Mouse (Mus musculus) adrenal gland, adult 10 weeks (tissue): ENCODE results near the gene Klra17. TPM values are rescaled to one million over a fixed set of nuclear protein-coding genes. Genes with fewer than 3 reads are reported as not detected.

ENCODE experiments used
- polyA plus RNA-seq: library from polyadenylated mRNA; stranded (reverse); fragments of 350-450 nt; fragmentation: Illumina TruSeq; extraction: RNeasy Lipid Tissue Mini Kit (QIAGEN cat#74804); gene quantifications from one replicate; pipeline ENCODE4 v1.2.3, GENCODE M21; 2014; ENCODE audit warnings: low read depth, low replicate concordance

Klra17 gene
- not detected for polyA plus RNA-seq

GRCm38 (mm10) chr6:129876549-129876948 is at the start of gene Klra17:
TSS of gene Klra17 (minus strand) at chr6:129876672.

DNA sequence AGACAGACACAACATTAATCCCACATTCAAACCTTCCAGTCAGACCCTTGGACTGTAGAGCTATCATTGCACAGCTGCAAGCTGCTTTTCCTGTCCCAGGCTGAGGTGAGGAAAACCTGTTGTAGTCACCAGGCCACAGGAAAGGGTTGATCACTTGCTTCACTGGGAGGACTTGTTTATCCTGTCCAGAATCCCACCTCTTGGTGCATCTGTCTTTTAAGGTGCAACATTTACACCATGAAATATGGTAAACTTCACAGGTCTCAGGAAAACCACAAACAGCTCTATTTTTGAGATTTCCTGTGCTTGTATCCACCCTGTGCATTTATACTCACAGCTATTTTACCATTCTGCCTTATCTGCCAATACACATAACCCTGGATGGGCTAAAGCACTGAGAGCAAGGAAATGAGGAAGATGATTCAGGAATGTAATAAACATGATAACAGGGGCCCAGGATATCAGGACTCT is 41.0 kb upstream of the Klra17 start, which contains the start of gene Klra5:
Gene Klra5 (minus strand): TSS at position 175 of the 471 bp plus-strand sequence.

GRCm38 (mm10) chr6:129862349-129862748 is 14.1 kb downstream of the Klra17 start, which contains the start of gene Gm17631:
TSS of gene Gm17631 (plus strand) at chr6:129862649.

GRCm38 (mm10) chr6:129784170-129784569 is 92.3 kb downstream of the Klra17 start, which contains the start of gene Gm156:
TSS of gene Gm156 (minus strand) at chr6:129784270.

Other genes with a start within 250 kb of the Klra17 start
- not detected for gene Klrc3, start 233.3 kb downstream of the Klra17 start, polyA plus RNA-seq
- 0.82 TPM for gene Klrc2, start 216.0 kb downstream of the Klra17 start, polyA plus RNA-seq
- 1.6 TPM for gene Klrc1, start 197.7 kb downstream of the Klra17 start, polyA plus RNA-seq
- not detected for gene Klri1, start 159.5 kb downstream of the Klra17 start, polyA plus RNA-seq
- gene Klri2, start 136.2 kb downstream of the Klra17 start, polyA plus RNA-seq, result 0.35 TPM
- not detected for gene Gm156, start 92.4 kb downstream of the Klra17 start, polyA plus RNA-seq
- not detected for gene Gm17631, start 14.0 kb downstream of the Klra17 start, polyA plus RNA-seq
- gene Klra5, start 41.0 kb upstream of the Klra17 start, polyA plus RNA-seq, result not detected
- not detected for gene Klra6, start 150.3 kb upstream of the Klra17 start, polyA plus RNA-seq
- gene Klra4, start 190.6 kb upstream of the Klra17 start, polyA plus RNA-seq, result 0.47 TPM